Mouse (Mus musculus) neural tube, embryonic 12.5 days (tissue): ENCODE measurements around the gene Ryr2. TPM values are rescaled to one million over a fixed set of nuclear protein-coding genes. Genes with fewer than 3 reads are reported as not detected.
"Not testable (repeated sequence)": the region's sequence is repeated elsewhere in the genome, so short reads cannot be mapped to it uniquely, and the experiment has no call there.

Source experiments
- ATAC-seq: fragments of 200-750 bp; cut with Nextera tagmentation; 2 replicates; pipeline ENCODE4 v1.8.0; 2017; ENCODE audit warnings: low read depth, mild to moderate bottlenecking, moderate TSS enrichment, moderate library complexity; ENCODE audit not compliant: low FRiP score
- H3K27ac ChIP-seq: fragments of 300-500 bp; sonication (generic); 2 replicates; pipeline ENCODE4 v1.5.1; 2016
- H3K27me3 ChIP-seq: fragments of 300-500 bp; sonication (generic); replicated peaks from 2 replicates; pipeline ENCODE4 v1.6.1; 2016; ENCODE audit warnings: mild to moderate bottlenecking
- H3K36me3 ChIP-seq: fragments of 300-500 bp; sonication (generic); 2 replicates; pipeline ENCODE4 v1.6.1; 2016; ENCODE audit warnings: mild to moderate bottlenecking
- H3K4me1 ChIP-seq: fragments of 300-500 bp; sonication (generic); 2 replicates; pipeline ENCODE4 v1.6.1; 2016
- H3K4me2 ChIP-seq: fragments of 300-500 bp; sonication (generic); replicated peaks from 2 replicates; pipeline ENCODE4 v1.6.1; 2016; ENCODE audit warnings: mild to moderate bottlenecking
- H3K4me3 ChIP-seq: fragments of 300-500 bp; sonication (generic); 2 replicates; pipeline ENCODE4 v1.5.1; 2016
- H3K9ac ChIP-seq: fragments of 300-500 bp; sonication (generic); 2 replicates; pipeline ENCODE4 v1.6.1; 2016; ENCODE audit warnings: mild to moderate bottlenecking
- H3K9me3 ChIP-seq: fragments of 300-500 bp; sonication (generic); 2 replicates; pipeline ENCODE4 v1.6.1; 2016; ENCODE audit warnings: mild to moderate bottlenecking
- WGBS: fragments of 180-500 bp; shearing (Covaris S2); methylation state at CpG from one replicate; pipeline ENCODE4 v1.1.7; 2016; 5-methylcytosine and 5-hydroxymethylcytosine counted together
- polyA plus RNA-seq: library from polyadenylated mRNA; unstranded; fragments of >200 nt; fragmentation: Nextera tagmentation; extraction: Ambion mirVana; gene quantifications from 2 replicates; pipeline ENCODE4 v1.2.1, GENCODE M21; 2016

Gene Ryr2
- polyA plus RNA-seq, 1 experiment from 2014 or later: 1.2 TPM

- Histone ChIP-seq H3K9me3 (no peaks in the 10 kb centered on the region), H3K27ac (no peak overlapping the region), H3K4me2 (no peak overlapping the region), H3K9ac (no peak overlapping the region), H3K27me3 (no peaks in the 10 kb centered on the region), H3K4me3 (no peak overlapping the region), H3K4me1 (no peaks in the 10 kb centered on the region), H3K36me3 (no peaks in the 10 kb centered on the region)
- 0 out of 2 replicates have a peak, but pooled peaks have one; percentile 30 for ATAC-seq
These were observed 147.1 kb downstream of the Ryr2 start for GRCm38 (mm10) chr13:11959488-11960174.

DNA sequence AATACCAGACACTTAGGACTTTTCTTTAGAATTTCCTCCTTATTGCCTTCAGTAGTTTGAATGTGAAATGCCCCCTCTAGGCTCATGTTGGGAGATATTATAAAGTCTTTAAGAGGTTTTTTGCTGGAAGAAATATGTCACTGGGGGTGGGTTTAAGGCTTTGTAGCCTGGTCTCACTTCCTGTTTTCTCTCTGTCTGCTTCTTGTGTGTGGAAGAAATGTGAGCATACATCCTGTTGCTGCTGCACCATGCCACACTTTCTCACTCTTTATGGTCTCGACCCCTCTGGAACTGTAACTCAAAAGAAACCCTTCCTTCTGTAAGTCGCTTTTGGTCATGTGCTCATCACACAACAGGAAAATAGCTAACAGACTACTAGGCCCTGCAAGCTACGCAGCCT lies 147.9 kb downstream of the Ryr2 start:
- no peaks in the 10 kb centered on the region for H3K27me3 ChIP-seq
- H3K4me1 ChIP-seq: no peaks in the 10 kb centered on the region
- 83% methylated on average over 3 of the region's 3 CpGs for WGBS
- H3K9me3 ChIP-seq: no peaks in the 10 kb centered on the region
- no peak overlapping the region for H3K4me3 ChIP-seq
- H3K9ac ChIP-seq: no peak overlapping the region
- no peaks in the 10 kb centered on the region for H3K36me3 ChIP-seq
- no peak overlapping the region for H3K27ac ChIP-seq
- no peak for ATAC-seq
- no peak overlapping the region for H3K4me2 ChIP-seq

DNA sequence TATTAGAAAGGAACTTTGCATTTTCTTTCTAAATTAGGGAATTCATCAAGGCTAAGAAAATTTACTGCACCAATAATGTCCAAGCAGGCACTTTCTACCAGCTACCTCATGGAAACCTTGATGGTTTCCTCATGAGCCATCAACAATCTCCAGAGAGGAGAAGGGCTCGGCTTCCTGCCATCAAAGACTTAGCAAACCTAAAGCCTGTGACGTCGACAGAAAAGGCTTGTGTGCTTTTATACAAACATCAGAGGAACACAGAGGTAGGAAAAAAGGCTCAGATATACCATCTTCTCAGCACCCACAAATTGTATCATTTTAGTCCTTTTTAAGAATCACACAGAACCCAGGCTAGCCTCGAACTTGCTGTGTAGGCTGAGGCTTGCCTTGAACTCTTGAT lies 148.5 kb downstream of the Ryr2 start:
- no peaks in the 10 kb centered on the region for H3K36me3 ChIP-seq
- ATAC-seq: no peak
- H3K27ac ChIP-seq: no peak overlapping the region
- no peak overlapping the region for H3K4me2 ChIP-seq
- H3K9me3 ChIP-seq: no peaks in the 10 kb centered on the region
- H3K27me3 ChIP-seq: no peaks in the 10 kb centered on the region
- no peaks in the 10 kb centered on the region for H3K4me1 ChIP-seq
- no peak overlapping the region for H3K9ac ChIP-seq
- WGBS: 84% methylated on average over 4 of the region's 4 CpGs
- H3K4me3 ChIP-seq: no peak overlapping the region

GRCm38 (mm10) chr13:11951951-11952350 lies 154.8 kb downstream of the Ryr2 start:
- no peaks in the 10 kb centered on the region for H3K4me1 ChIP-seq
- H3K27ac ChIP-seq: no peak overlapping the region
- no peak overlapping the region for H3K9ac ChIP-seq
- no peak for ATAC-seq
- no peak overlapping the region for H3K4me3 ChIP-seq
- H3K36me3 ChIP-seq: no peaks in the 10 kb centered on the region
- no peaks in the 10 kb centered on the region for H3K9me3 ChIP-seq
- H3K27me3 ChIP-seq: no peaks in the 10 kb centered on the region
- 74% methylated on average over 3 of the region's 3 CpGs for WGBS
- H3K4me2 ChIP-seq: no peak overlapping the region

DNA sequence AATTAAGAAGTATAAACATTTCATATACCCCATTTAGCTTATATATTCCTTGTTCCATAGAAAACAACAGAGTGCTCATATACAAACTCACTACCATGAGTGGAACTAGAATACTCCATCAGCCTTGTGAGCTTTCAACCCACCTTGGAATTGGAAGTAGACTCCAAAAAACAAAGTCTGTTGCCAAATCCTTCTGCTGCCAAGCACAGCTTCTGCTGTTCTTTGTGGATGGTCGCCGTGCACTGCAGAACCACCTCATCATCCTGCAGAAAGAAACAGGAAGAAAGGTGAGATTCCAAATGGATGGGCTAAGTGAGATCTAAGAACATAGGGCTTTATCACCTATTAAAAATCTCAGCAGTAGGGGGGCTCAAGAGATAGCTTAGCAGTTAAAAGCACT lies 161.0 kb downstream of the Ryr2 start:
- no peak overlapping the region for H3K4me3 ChIP-seq
- no peak for ATAC-seq

GRCm38 (mm10) chr13:11941724-11942123 lies 165.0 kb downstream of the Ryr2 start:
- H3K27ac ChIP-seq: no peak overlapping the region

More for the DNA sequence above, 161.0 kb downstream of the Ryr2 start:
- no peaks in the 10 kb centered on the region for H3K9me3 ChIP-seq
- H3K9ac ChIP-seq: no peak overlapping the region
- no peak overlapping the region for H3K27ac ChIP-seq
- H3K4me2 ChIP-seq: no peak overlapping the region
- H3K4me1 ChIP-seq: no peaks in the 10 kb centered on the region
- H3K27me3 ChIP-seq: no peaks in the 10 kb centered on the region
- 98% methylated on average over 2 of the region's 2 CpGs for WGBS
- H3K36me3 ChIP-seq: no peaks in the 10 kb centered on the region

DNA sequence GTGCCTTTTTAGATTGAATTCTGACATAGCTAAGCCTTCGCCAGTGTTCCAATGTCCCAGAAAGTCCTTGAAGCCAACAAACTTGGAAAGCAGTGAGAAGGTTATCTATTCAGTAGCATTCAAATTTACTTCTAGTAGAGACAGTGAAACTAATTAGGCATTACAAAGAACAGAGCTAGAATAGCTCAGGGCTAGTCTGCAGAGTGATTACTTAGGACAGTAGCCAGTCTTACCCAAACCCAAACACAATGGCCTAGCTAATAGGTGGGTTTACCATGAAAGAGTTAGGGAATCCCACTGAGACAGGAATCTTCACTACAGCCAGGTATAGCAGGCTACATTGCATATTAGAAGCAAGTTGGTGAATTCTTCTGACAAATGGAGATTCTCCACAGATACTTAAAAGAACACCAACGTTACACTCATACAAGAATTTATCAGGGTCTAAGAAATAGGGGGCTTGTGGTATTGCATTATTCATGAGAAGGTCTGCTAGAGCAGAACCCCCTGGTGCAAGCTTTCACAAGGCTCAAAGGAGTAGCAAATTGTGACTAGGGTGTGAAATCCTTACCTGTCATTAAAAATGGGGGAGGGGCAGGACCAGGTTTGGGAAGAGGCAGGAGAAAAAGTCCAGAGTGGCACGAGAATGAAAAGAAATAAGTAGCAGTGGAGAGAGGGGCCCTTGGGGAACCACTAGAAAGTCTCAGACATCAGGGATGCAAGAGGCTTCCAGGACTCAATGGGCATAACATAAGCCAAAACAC lies 172.3 kb downstream of the Ryr2 start:
- not testable (repeated sequence) for H3K4me1 ChIP-seq, H3K27me3 ChIP-seq, H3K36me3 ChIP-seq, H3K9ac ChIP-seq, H3K4me3 ChIP-seq, H3K9me3 ChIP-seq, H3K27ac ChIP-seq, ATAC-seq, H3K4me2 ChIP-seq
- WGBS: 54% methylated on average over 3 of the region's 3 CpGs

More at GRCm38 (mm10) chr13:11941724-11942123, 165.0 kb downstream of the Ryr2 start:
- 87% methylated on average over 4 of the region's 4 CpGs for WGBS
- ATAC-seq: no peak
- no peak overlapping the region for H3K9ac ChIP-seq
- H3K4me2 ChIP-seq: no peak overlapping the region
- H3K27me3 ChIP-seq: no peaks in the 10 kb centered on the region
- H3K4me3 ChIP-seq: no peak overlapping the region
- H3K9me3 ChIP-seq: no peaks in the 10 kb centered on the region
- no peaks in the 10 kb centered on the region for H3K4me1 ChIP-seq
- no peaks in the 10 kb centered on the region for H3K36me3 ChIP-seq

DNA sequence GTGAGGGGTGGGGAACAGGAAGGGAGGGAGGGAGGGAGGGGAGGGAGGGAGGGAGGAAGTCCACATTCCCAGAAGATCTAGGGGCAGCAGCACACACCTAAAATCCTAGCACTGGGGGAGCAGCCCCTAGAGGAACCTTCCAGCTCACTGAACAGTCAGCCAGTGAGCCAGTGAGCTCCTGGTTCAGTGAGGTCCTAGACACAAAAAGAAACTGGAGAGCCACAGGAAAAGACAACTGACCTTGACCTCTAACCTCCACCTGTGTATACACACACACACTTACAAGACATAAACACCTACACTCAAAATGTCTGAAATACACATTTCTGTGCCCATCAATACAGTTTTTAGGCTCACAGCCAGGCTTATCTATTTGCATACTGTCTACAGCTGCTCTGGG lies 173.4 kb downstream of the Ryr2 start:
- ATAC-seq: 0 out of 2 replicates have a peak, but pooled peaks have one; percentile 13
- Histone ChIP-seq H3K27me3 (no peaks in the 10 kb centered on the region), H3K9ac (no peak overlapping the region), H3K4me3 (no peak overlapping the region), H3K36me3 (no peaks in the 10 kb centered on the region), H3K4me1 (no peaks in the 10 kb centered on the region), H3K27ac (no peak overlapping the region), H3K4me2 (no peak overlapping the region), H3K9me3 (no peaks in the 10 kb centered on the region)

DNA sequence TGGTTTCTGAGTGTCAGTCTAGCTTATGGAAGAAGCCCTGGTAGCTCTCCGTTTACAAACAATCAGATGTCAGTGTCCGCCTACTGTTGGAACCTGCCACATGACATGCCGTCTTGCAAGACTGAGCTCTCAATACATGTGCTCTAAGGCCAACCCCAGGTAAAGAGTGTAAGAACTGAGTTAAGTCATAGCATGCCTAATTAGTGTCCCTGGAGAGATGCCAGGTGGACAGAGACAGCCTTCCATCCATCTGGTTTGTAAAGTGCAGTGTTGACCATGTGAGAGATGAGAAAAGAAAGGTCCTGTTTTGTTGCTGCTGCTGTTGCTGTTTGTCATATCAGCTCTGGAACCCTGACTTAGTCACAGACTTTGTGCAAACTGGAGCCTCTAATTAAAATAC lies 178.0 kb downstream of the Ryr2 start:
- Histone ChIP-seq H3K27me3 (no peaks in the 10 kb centered on the region), H3K36me3 (no peaks in the 10 kb centered on the region), H3K4me3 (no peak overlapping the region), H3K9ac (no peak overlapping the region), H3K27ac (no peak overlapping the region), H3K9me3 (no peaks in the 10 kb centered on the region), H3K4me1 (no peaks in the 10 kb centered on the region), H3K4me2 (no peak overlapping the region)
- no peak for ATAC-seq
- 92% methylated on average over 3 of the region's 3 CpGs for WGBS

DNA sequence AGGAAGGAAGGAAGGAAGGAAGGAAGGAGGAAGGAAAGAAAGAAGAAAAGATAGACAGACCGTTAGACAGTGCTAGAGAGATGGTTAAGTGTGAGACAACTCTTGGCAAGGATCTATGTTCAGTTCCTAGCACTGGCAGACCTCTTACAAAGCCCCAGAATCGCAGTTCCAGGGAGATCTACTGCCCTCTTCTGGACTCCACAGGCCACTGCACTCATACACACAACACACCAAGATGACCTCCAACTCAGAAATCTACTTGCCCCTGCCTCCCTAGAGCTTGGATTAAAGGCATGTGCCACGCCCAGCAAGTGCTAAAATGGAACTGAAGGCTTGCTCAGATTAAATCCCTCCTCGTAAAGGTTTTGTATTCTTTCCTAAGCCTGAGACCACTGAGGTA lies 179.0 kb downstream of the Ryr2 start:
- Histone ChIP-seq H3K4me2 (no peak overlapping the region), H3K27ac (no peak overlapping the region), H3K4me3 (no peak overlapping the region), H3K4me1 (no peaks in the 10 kb centered on the region), H3K36me3 (no peaks in the 10 kb centered on the region), H3K9me3 (no peaks in the 10 kb centered on the region), H3K9ac (no peak overlapping the region), H3K27me3 (no peaks in the 10 kb centered on the region)
- ATAC-seq: no peak
- WGBS: 81% methylated on average over 4 of the region's 4 CpGs

DNA sequence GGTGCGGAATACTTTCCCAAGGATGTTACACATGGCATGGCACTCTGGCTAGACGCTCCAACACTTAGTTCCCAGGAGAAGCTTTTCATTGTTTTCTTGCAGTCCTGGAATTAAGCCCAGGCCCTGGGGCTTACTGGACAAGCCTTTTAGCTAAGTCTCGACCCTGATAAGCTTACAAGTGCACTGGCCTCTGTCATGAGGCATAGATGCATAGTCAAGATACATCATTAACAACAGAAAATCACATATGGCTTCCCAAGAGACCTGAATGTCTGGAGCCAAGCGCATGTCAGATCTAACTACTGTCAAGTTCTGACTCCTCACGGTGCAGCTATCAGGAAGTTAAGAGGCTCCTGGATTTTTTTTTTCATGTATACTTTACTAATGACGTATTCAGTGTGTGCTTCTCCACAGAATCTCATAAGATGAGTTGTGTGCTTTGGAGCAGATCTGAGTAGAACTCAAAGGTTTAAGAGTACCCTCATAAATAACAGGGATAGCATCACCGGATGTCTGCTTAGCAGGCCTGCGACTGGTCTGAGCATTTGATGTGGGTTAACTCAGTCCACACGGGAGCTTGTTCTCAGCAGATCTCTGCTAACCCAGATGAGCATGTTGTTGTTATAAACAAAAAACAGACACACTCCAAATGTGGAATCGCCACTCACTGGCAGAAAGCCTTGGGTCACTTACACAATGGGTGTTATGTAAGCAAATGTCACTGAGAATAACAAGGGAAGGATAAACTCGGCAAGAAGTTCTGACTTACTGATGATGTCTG lies 179.8 kb downstream of the Ryr2 start:
- no peak for ATAC-seq
- 87% methylated on average over 11 of the region's 11 CpGs for WGBS
- Histone ChIP-seq H3K9me3 (no peaks in the 10 kb centered on the region), H3K36me3 (no peaks in the 10 kb centered on the region), H3K4me3 (no peak overlapping the region), H3K9ac (no peak overlapping the region), H3K4me1 (no peaks in the 10 kb centered on the region), H3K27ac (no peak overlapping the region), H3K27me3 (no peaks in the 10 kb centered on the region), H3K4me2 (no peak overlapping the region)

DNA sequence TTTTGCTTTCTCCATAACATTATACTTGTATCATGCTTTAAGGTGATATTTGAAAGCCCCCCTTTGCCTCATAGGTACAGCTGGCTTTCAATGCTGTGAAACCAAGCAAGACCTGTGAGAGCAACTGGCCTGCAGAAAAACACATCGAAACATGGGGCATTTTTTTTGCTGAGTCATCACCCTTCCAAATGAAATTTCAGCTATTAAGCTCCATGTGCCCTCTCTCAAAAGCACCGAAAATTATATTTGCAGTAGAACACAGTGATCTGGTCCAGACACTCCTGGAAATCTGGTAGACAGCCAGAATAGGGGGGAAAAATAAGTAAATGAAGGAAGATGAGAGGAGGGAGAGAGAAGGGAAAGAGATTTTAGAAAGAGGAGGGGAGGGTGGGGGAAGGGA lies 180.5 kb downstream of the Ryr2 start:
- Histone ChIP-seq H3K9me3 (no peaks in the 10 kb centered on the region), H3K27ac (no peak overlapping the region), H3K9ac (no peak overlapping the region), H3K36me3 (no peaks in the 10 kb centered on the region), H3K4me3 (no peak overlapping the region), H3K4me2 (no peak overlapping the region), H3K27me3 (no peaks in the 10 kb centered on the region), H3K4me1 (no peaks in the 10 kb centered on the region)
- ATAC-seq: no peak
- 92% methylated on average over 2 of the region's 2 CpGs for WGBS
